Mouse (Mus musculus) erythroblast, adult 5-6 weeks (primary cell): Measurements from ENCODE around the gene Olfr1373. TPM values are rescaled to one million over a fixed set of nuclear protein-coding genes. Genes with fewer than 3 reads are reported as not detected.
"Not testable (repeated sequence)": the region's sequence is repeated elsewhere in the genome, so short reads cannot be mapped to it uniquely, and the experiment has no call there.

Experiments
- ATAC-seq: replicated peaks from 2 replicates; pipeline ENCODE4 v1.8.0; 2016; ENCODE audit warnings: moderate number of reproducible peaks, mild to moderate bottlenecking, moderate TSS enrichment, inconsistent platforms; ENCODE audit not compliant: poor library complexity, low FRiP score, severe bottlenecking
- total RNA-seq, 2 experiments: library from RNA; stranded (forward) in 1 of 2; stranded (reverse) in 1 of 2; fragments of 150-400 nt in 1 of 2; fragments of 200-764, 138-1000 nt in 1 of 2; gene quantifications; 2 replicates each; pipeline versions ENCODE4 v1.2.3 to v1.2.4; 2015 to 2017; ENCODE audit warnings: low replicate concordance in 2 of 2

Olfr1373 gene
- total RNA-seq (2015; ENCODE audit: low replicate concordance) (not detected in 2 replicates), total RNA-seq (2017; ENCODE audit: low replicate concordance) (not detected in 2 replicates)

DNA sequence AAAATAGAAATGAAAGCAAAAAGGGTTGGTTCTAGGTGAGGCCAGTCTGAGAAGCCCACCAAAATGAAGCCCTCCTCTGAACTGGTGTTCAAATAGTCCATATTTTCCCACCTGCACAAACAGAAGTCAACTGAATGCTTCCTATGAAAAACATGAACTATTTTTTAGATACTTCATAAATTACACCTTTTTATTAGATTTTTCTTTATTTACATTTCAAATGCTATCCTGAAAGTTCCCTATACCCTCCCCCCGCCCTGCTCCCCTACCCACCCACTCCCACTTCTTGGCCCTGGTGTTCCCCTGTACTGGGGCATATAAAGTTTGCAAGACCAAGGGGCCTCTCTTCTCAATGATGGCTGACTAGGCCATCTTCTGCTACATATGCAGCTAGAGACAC is at the start of gene Olfr1373:
Olfr1373 (minus strand) TSS at position 101 of the 400 bp plus-strand sequence.
- not testable (repeated sequence) for ATAC-seq

GRCm38 (mm10) chr11:52180651-52181050 is 35.3 kb upstream of the Olfr1373 start:
- ATAC-seq, result not testable (repeated sequence)

- not testable (repeated sequence) for ATAC-seq
Measured at GRCm38 (mm10) chr11:52179897-52180296, 34.6 kb upstream of the Olfr1373 start.

DNA sequence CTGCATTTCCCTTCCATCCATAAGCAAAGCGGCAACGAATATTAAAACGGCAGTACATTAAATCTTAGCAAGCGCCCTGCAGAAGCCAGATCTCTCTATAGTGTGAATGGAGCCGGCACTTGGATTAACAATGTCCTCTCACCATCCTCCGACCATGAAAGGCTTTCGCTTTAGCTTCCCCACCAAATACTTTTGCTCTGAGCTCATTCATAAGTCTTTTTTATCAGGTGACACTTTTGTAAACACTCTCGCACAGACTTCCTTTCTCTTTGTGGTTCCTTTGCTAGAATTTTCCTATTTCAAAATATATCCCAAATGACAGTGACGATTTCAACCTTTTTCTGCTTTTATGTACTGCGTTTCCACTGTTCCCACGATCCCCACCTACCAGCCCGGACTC is 23.1 kb upstream of the Olfr1373 start:
- ATAC-seq, result no peak

DNA sequence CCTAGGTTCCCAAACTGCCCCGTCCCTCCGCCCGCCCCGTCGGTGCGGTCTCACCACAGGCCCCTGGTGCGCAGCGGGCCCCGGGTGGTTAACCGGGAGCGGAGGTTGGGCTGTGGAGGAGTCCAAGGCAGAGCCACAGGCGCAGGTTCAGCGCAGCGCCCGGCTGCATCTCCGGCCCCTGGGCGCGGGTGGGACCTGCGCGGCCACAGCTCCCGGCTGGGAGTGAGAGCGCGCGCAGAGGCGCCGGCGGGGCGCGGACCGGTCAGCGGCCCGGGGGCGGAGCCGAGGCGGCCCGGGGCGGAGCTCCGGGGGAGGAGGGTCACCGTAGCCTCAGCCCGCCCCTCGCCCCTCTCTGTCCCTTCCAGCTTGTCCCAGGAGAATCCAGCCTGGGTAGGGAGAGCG is 22.6 kb upstream of the Olfr1373 start:
- not testable (repeated sequence) for ATAC-seq

DNA sequence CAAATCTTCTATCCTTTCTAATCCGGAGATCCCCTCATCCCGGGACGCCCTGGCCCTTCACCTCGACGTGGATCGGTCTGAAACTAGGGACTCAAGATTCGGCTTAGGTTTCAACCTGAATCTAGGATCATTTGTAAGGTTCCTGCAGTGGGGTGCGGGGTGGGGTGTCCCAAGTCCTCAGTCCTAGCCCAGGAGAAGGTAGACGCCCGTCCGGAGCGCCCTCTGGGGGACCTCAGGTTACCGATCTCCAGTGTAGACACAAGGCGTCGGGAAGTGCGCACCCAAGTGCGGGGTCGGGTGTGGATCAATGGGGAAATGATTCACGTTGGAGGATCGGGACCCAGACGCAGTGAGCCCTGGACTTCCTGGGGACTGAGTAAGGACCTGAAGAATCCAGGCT is 21.8 kb upstream of the Olfr1373 start:
- no peak for ATAC-seq

- ATAC-seq, result no peak
Measured at GRCm38 (mm10) chr11:52163926-52164325, 18.6 kb upstream of the Olfr1373 start.

GRCm38 (mm10) chr11:52143675-52144074 is 1.7 kb downstream of the Olfr1373 start:
- ATAC-seq, result not testable (repeated sequence)

DNA sequence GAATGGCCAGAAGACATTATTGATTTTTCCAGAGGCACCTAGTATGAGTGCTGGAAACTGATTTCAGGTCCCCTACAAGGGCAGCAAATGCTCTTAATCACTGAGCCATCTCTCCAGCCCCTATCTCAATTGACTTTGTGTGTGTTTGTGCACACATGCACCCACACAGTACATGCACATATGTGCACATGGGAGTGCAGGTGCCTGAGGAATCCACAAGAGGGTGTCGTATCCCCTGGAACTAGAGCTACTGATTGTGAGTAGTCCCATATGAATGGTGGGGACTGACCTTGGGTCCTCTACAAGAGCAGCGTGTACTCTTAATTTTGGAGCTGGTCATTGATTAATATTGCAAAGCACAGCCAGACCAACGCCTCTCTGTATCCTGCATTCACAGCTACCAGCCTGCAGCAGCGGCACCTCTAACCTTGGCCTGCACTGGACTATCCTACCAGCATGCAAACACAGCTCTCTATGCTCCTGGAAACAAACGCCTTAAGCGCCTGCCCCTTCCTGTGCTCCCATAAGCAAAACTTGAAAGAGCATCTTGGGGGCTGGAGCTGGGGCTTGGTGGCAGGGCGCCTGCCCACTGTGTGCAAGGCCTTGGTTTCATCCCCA is 14.8 kb downstream of the Olfr1373 start:
- ATAC-seq, result no peak

GRCm38 (mm10) chr11:52129621-52130450 is 15.5 kb downstream of the Olfr1373 start:
- no peak for ATAC-seq

- no peak for ATAC-seq
Measured at GRCm38 (mm10) chr11:52129171-52129570, 16.2 kb downstream of the Olfr1373 start.

- no peak for ATAC-seq
Measured at GRCm38 (mm10) chr11:52128316-52129061, 16.8 kb downstream of the Olfr1373 start.

DNA sequence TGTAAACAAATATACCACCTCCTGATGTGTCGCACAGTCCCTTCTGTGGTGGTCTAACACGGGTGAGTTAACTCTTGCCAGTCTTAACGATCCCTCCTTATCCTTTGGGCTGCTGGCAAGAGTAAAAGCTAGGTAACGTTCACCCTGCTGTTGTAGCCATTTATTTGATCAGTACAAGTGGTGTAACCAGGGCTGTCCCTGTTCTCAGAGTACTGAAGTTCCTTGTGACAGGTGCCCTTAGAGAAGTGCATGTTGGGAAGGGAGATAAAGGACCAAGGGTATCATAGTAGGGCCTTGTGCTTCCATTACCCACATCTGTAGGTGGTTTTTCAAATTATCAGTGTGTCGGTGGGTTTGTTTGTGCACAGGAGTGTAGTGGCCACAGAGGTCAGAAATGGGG is 17.6 kb downstream of the Olfr1373 start:
- no peak for ATAC-seq

- no peak for ATAC-seq
Measured at GRCm38 (mm10) chr11:52127169-52127568, 18.2 kb downstream of the Olfr1373 start.

DNA sequence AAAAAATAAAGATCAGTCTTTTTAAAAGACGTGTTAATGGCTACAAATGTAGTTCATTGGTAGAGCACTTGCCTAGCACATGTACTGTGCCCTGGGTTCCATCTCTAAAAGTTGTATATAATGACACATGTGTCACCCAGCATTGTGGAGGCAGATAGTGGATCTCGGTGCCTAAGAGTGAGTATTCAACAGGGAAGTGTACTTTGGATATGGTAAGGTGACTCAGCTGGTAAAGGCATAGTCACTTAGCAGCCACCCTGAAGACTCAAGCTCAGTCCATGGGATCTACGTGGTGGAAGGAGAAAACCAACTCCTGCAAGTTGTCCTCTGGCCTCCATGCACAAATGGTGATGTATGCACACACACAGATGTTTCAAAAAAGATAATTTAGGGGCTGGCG is 20.9 kb downstream of the Olfr1373 start:
- ATAC-seq, result no peak

DNA sequence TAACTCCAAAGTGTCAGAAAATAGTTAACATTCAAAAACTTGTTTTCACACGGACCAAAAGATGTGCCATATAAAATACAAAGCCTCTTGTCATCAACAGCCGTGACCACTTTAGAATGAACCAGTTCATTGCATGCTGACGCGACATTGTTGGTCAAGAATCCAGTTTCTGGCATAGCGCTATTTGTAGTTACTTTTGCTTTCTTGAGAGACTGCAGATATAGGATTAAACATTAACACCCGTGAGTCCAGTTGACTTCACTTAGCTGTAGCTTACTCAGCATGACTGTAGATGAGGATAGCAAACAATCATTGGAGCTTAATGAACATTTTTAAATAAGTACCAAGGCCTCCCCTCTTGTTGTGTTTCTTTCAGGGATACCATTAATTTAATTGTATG is 23.3 kb downstream of the Olfr1373 start:
- no peak for ATAC-seq

GRCm38 (mm10) chr11:52120415-52120814 is 24.9 kb downstream of the Olfr1373 start:
- ATAC-seq, result not testable (repeated sequence)

GRCm38 (mm10) chr11:52117156-52117555 is 28.2 kb downstream of the Olfr1373 start:
- no peak for ATAC-seq

- ATAC-seq, result not testable (repeated sequence)
Measured at GRCm38 (mm10) chr11:52116117-52116516, 29.2 kb downstream of the Olfr1373 start.

DNA sequence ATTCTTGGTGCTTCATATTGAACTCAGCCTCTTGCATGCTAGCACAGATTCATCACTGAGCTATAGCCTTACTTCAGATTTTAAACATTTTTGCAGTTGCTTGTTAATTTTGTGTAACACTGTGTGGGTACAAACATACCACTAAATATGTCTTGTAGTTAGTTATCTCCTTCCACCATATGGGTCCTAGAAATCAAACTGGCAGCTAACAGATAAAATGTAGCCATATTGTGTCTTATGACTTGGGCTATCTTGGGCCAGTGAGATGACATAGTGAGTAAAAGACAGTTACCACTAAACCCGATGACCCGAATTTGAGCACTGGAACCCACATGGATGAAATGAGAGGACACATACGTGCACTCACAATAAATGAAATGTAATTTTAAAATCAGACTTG is 29.8 kb downstream of the Olfr1373 start:
- peak; percentile 86 for ATAC-seq
